Mouse (Mus musculus) liver, postnatal 0 days (tissue): Measurements from ENCODE around the gene Nbea. TPM values are rescaled to one million over a fixed set of nuclear protein-coding genes. Genes with fewer than 3 reads are reported as not detected.
"Not testable (repeated sequence)": the region's sequence is repeated elsewhere in the genome, so short reads cannot be mapped to it uniquely, and the experiment has no call there.

Experiments used
- ATAC-seq: fragments of 200-750 bp; cut with Nextera tagmentation; 2 replicates; pipeline ENCODE4 v1.8.0; 2017; ENCODE audit warnings: mild to moderate bottlenecking, moderate library complexity
- DNase-seq: peaks from one replicate; pipeline ENCODE4 v3.0.0-alpha.2; 2016
- H3K27ac ChIP-seq: fragments of 300-500 bp; sonication (generic); 2 replicates; pipeline ENCODE4 v1.5.1; 2014; ENCODE audit warnings: antibody characterized with exemption, moderate library complexity, mild to moderate bottlenecking, low read depth
- H3K27me3 ChIP-seq: fragments of 300-500 bp; sonication (generic); 2 replicates; pipeline ENCODE4 v1.6.1; 2014; ENCODE audit warnings: low read length, control low read depth, mixed read lengths; ENCODE audit not compliant: insufficient read depth
- H3K36me3 ChIP-seq: fragments of 300-500 bp; sonication (generic); replicated peaks from 2 replicates; pipeline ENCODE4 v1.6.1; 2014; ENCODE audit warnings: mild to moderate bottlenecking, control low read depth, low read length, moderate library complexity, mixed read lengths; ENCODE audit not compliant: insufficient read depth
- H3K4me1 ChIP-seq: fragments of 300-500 bp; sonication (generic); 2 replicates; pipeline ENCODE4 v1.6.1; 2014; ENCODE audit warnings: antibody characterized with exemption, mild to moderate bottlenecking, control low read depth; ENCODE audit not compliant: insufficient read depth
- H3K4me2 ChIP-seq: fragments of 300-500 bp; sonication (generic); 2 replicates; pipeline ENCODE4 v1.6.1; 2014; ENCODE audit warnings: low read depth, mild to moderate bottlenecking, low read length, moderate library complexity, mixed read lengths
- H3K4me3 ChIP-seq: fragments of 300-500 bp; sonication (generic); 2 replicates; pipeline ENCODE4 v1.5.1; 2014; ENCODE audit warnings: low read depth, low read length
- H3K9ac ChIP-seq: fragments of 300-500 bp; sonication (generic); replicated peaks from 2 replicates; pipeline ENCODE4 v1.6.1; 2014; ENCODE audit warnings: mild to moderate bottlenecking, moderate library complexity
- H3K9me3 ChIP-seq: fragments of 300-500 bp; sonication (generic); 2 replicates; pipeline ENCODE4 v1.6.1; 2016; ENCODE audit warnings: mild to moderate bottlenecking, control low read depth, low read length, mixed read lengths
- CTCF ChIP-seq: sonication (generic); IDR thresholded peaks from 2 replicates; pipeline ENCODE4 v1.5.1; 2016; ENCODE audit warnings: antibody characterized with exemption, low read depth
- EP300 ChIP-seq: IDR thresholded peaks from 2 replicates; pipeline ENCODE4 v1.6.1; 2016; ENCODE audit warnings: antibody characterized with exemption, low read depth, mild to moderate bottlenecking
- whole genome bisulfite sequencing: fragments of 180-500 bp; shearing (Covaris S2); extraction: QIAGEN DNeasy Blood & Tissue Kit; methylation state at CpG from one replicate; pipeline ENCODE4 v1.1.7; 2014; ENCODE audit not compliant: insufficient replicate concordance; 5-methylcytosine and 5-hydroxymethylcytosine counted together
- polyA plus RNA-seq: library from polyadenylated mRNA; unstranded; fragments of >200 nt; fragmentation: Nextera tagmentation; extraction: Ambion mirVana; gene quantifications from 2 replicates; pipeline ENCODE4 v1.2.1, GENCODE M21; 2015

The Nbea gene
- polyA plus RNA-seq, 1 experiment from 2014 or later, result 0.81 TPM

GRCm38 (mm10) chr3:55978361-55978760 lies 205.1 kb downstream of the Nbea start:
- no peak overlapping the region for H3K4me3 ChIP-seq
- no peak overlapping the region for H3K9ac ChIP-seq
- no peaks in the 10 kb centered on the region for H3K27me3 ChIP-seq
- 71% methylated on average over 2 of the region's 2 CpGs for WGBS
- TF ChIP-seq CTCF (no peak), EP300 (no peak)
- H3K4me2 ChIP-seq, result no peak overlapping the region
- ATAC-seq (0 out of 2 replicates have a peak, but pooled peaks have one; percentile 41), DNase-seq (no peak)
- H3K9me3 ChIP-seq, result no peaks in the 10 kb centered on the region
- no peak overlapping the region for H3K27ac ChIP-seq
- no peaks in the 10 kb centered on the region for H3K36me3 ChIP-seq
- H3K4me1 ChIP-seq, result no peaks in the 10 kb centered on the region

DNA sequence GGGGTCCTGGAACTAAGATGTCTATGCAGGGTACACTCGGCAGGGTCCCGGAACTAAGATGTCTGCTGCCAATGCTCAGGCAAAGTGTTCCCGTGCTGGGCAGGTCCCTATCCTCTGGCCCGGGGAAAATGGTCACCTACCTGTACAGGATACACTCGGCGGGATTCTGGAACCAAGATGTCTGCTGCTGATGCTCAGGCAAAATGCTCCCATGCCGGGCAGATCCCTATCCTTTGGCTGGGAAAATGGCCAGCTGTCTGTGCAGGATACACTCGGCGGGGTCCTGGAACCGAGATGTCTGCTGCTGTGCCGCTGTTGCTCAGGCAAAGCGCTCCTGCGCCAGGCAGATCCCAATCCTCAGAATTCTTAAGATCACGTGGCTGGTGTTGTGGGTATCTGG lies 206.5 kb downstream of the Nbea start:
- not testable (repeated sequence) for H3K36me3 ChIP-seq, H3K9ac ChIP-seq, H3K27me3 ChIP-seq, H3K4me3 ChIP-seq, H3K27ac ChIP-seq, H3K4me2 ChIP-seq, H3K9me3 ChIP-seq, H3K4me1 ChIP-seq, DNase-seq, ATAC-seq
- WGBS, result 87% methylated on average over 14 of the region's 14 CpGs

DNA sequence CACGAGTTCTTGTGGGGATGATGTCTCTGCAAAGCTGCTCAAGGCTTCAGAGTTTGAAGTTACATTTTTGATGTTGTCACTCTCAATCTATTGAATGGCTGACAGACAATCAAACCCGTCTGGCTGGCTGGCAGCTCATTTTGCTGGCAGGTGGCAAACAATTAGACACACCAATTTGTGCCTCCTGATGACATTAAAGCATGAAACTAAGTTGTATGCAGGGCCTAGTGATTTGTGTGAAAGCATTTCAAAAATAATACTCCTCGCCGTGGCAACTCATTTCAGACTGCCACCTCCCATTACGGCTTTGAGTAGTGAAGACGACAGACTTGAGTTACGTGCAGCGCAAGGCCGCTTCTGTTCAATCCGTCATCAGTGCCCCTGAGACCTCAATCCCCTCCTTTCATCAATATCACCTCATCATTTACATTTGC lies 217.8 kb downstream of the Nbea start:
- H3K4me1 ChIP-seq, result no peaks in the 10 kb centered on the region
- H3K27me3 ChIP-seq, result no peaks in the 10 kb centered on the region
- no peak overlapping the region for H3K9ac ChIP-seq
- no peak overlapping the region for H3K4me3 ChIP-seq
- ATAC-seq (no peak), DNase-seq (no peak)
- WGBS, result 85% methylated on average over 10 of the region's 10 CpGs
- H3K4me2 ChIP-seq, result no peak overlapping the region
- TF ChIP-seq EP300 (no peak), CTCF (no peak)
- no peak overlapping the region for H3K27ac ChIP-seq
- H3K9me3 ChIP-seq, result no peaks in the 10 kb centered on the region
- H3K36me3 ChIP-seq, result no peaks in the 10 kb centered on the region

DNA sequence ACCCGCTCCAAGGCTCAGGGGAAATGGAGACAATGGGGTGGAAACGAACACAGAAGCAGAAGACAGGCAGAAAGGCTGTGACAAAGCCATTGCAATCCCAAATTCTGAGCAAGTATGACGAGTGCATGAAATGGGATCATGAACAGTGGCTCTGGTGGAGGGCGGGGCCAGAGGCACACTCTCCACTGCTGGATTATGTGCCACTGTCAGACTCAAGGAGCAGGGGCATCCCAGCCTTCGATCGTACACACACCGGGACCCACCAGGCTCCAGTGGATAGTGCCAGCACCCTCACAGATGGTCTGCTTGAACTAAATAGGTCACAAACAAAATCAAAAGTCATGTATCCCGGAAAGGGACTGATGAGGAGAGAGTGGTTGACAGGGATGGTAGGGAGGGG lies 220.5 kb downstream of the Nbea start:
- Histone ChIP-seq H3K4me2 (no peak overlapping the region), H3K36me3 (no peaks in the 10 kb centered on the region), H3K4me3 (no peak overlapping the region), H3K9me3 (no peaks in the 10 kb centered on the region), H3K27ac (no peak overlapping the region), H3K9ac (no peak overlapping the region), H3K27me3 (no peaks in the 10 kb centered on the region), H3K4me1 (no peaks in the 10 kb centered on the region)
- ATAC-seq, result no peak
- DNase-seq, result no peak
- WGBS, result 78% methylated on average over 8 of the region's 8 CpGs
- TF ChIP-seq EP300 (no peak), CTCF (no peak)

GRCm38 (mm10) chr3:55949994-55950393 lies 233.5 kb downstream of the Nbea start:
- TF ChIP-seq EP300 (no peak), CTCF (no peak)
- WGBS, result 83% methylated on average over 5 of the region's 5 CpGs
- DNase-seq (no peak), ATAC-seq (no peak)
- H3K27me3 ChIP-seq, result no peaks in the 10 kb centered on the region
- no peaks in the 10 kb centered on the region for H3K36me3 ChIP-seq
- no peak overlapping the region for H3K4me2 ChIP-seq
- no peak overlapping the region for H3K4me3 ChIP-seq
- H3K9me3 ChIP-seq, result no peaks in the 10 kb centered on the region
- no peak overlapping the region for H3K9ac ChIP-seq
- no peaks in the 10 kb centered on the region for H3K4me1 ChIP-seq
- H3K27ac ChIP-seq, result no peak overlapping the region

- no peak overlapping the region for H3K9ac ChIP-seq
- no peaks in the 10 kb centered on the region for H3K4me1 ChIP-seq
- no peaks in the 10 kb centered on the region for H3K27me3 ChIP-seq
- H3K4me3 ChIP-seq, result no peak overlapping the region
- no peaks in the 10 kb centered on the region for H3K36me3 ChIP-seq
- ATAC-seq, result no peak
- 64% methylated on average over 2 of the region's 2 CpGs for WGBS
- TF ChIP-seq EP300 (no peak), CTCF (no peak)
- H3K27ac ChIP-seq, result no peak overlapping the region
- H3K9me3 ChIP-seq, result no peaks in the 10 kb centered on the region
- DNase-seq, result no peak
- H3K4me2 ChIP-seq, result no peak overlapping the region
Measured at GRCm38 (mm10) chr3:55949148-55949547, 234.4 kb downstream of the Nbea start.

DNA sequence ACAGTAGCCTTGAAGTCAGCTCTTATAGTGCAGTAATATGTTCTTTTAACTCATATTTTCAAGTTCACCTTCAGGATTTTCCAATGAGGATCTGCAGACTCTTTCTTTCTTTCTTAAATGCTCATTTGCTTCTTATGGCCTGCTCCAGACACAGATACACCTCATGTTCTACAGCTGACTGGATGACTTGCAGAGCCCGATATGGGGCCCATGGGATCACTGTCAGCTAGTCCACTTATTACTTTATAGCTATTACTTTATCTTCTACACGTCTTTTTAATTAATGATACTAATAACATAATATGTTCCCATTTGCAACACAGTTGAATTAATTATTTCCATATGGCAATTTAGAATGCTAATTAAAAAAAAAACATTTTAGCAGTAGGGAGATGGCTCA lies 256.2 kb downstream of the Nbea start:
- no peak overlapping the region for H3K27ac ChIP-seq
- H3K9ac ChIP-seq, result no peak overlapping the region
- no peaks in the 10 kb centered on the region for H3K9me3 ChIP-seq
- H3K4me1 ChIP-seq, result no peaks in the 10 kb centered on the region
- 79% methylated on average over 2 of the region's 2 CpGs for WGBS
- H3K36me3 ChIP-seq, result no peaks in the 10 kb centered on the region
- H3K4me3 ChIP-seq, result no peak overlapping the region
- H3K27me3 ChIP-seq, result no peaks in the 10 kb centered on the region
- TF ChIP-seq EP300, result no peak
- no peak for TF ChIP-seq CTCF
- no peak for ATAC-seq
- no peak for DNase-seq
- no peak overlapping the region for H3K4me2 ChIP-seq
